Mouse (Mus musculus) heart, adult 18-20 months (tissue): ENCODE measurements around the gene Adam12. TPM values are rescaled to one million over a fixed set of nuclear protein-coding genes. Genes with fewer than 3 reads are reported as not detected.
"Not testable (repeated sequence)": the region's sequence is repeated elsewhere in the genome, so short reads cannot be mapped to it uniquely, and the experiment has no call there.

Source experiments
- DNase-seq, 2 experiments: peaks; one replicate each; pipeline ENCODE4 v3.0.0; 2021 to 2022; ENCODE audit warnings: mixed read lengths in 1 of 2
- total RNA-seq, 2 experiments: library from RNA; stranded (reverse); gene quantifications; 2 replicates each; pipeline ENCODE4 v1.2.3; 2021

Gene Adam12
- total RNA-seq, 2 experiments from 2014 or later, result 0.42 to 2.1 TPM

- DNase-seq, result no peak
Observed at GRCm38 (mm10) chr7:133933378-133933777, 298.6 kb downstream of the Adam12 start.

- no peak for DNase-seq
Observed at GRCm38 (mm10) chr7:133931481-133931880, 300.5 kb downstream of the Adam12 start.

GRCm38 (mm10) chr7:133928981-133929380 is 303.0 kb downstream of the Adam12 start:
- peak in 1 of 2 experiments; percentile 9 for DNase-seq

GRCm38 (mm10) chr7:133925771-133926170 is 306.2 kb downstream of the Adam12 start:
- DNase-seq, result peak in 1 of 2 experiments; percentile 15

DNA sequence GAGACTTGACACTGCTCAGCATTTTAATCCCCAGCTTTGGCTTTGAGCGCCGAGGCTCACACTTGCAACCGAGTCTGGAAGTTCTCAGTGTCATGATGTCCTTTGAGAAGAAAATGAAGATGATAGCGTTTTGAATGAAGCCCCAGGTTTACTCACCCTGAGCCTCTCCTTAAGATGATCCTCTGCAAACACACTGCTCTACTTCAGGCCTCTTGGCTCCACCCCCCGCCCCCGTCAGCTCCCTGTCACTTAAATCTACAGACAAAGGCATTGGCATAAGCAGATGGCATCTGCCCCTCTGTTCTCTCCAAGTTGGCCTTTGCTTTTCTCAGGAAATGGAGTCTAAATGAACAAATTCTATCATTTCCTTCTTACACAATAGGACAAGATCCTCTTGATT is 308.0 kb downstream of the Adam12 start:
- peak in 1 of 2 experiments; percentile 4 for DNase-seq

GRCm38 (mm10) chr7:133921291-133921690 is 310.7 kb downstream of the Adam12 start:
- DNase-seq, result no peak

GRCm38 (mm10) chr7:133920724-133921123 is 311.2 kb downstream of the Adam12 start:
- DNase-seq, result peak in 1 of 2 experiments; percentile 14

- peak; percentile 15 to 61 for DNase-seq
Observed at GRCm38 (mm10) chr7:133919918-133920317, 312.0 kb downstream of the Adam12 start.

- DNase-seq, result no peak
Observed at GRCm38 (mm10) chr7:133919306-133919705, 312.6 kb downstream of the Adam12 start.

- no peak for DNase-seq
Observed at GRCm38 (mm10) chr7:133916230-133916629, 315.7 kb downstream of the Adam12 start.

- DNase-seq, result no peak
Observed at GRCm38 (mm10) chr7:133911881-133912280, 320.1 kb downstream of the Adam12 start.

DNA sequence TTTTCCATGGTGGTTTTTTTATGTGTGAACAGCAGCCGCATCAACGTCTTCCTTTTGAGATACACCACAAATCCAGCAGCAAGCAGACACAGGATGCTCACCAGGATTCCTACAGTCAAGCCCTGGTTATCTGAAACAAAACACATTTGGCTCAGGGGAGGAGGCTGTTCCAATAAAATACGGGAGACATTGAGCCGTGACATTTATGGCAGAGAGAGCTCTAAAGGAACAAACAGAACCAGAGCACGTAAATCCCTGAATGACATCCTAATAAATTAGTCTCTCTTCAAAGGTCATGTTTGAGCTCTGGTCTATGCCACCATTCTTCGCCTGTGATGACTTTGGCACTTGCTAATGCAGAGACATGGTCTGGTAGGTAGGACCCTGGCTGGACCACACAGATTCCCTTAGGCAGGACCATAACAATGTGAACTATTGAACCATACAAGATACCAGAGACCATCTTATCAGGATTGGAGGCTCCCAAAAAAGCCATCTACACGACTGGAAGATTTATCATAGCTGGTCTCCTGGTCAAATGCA is 322.0 kb downstream of the Adam12 start:
- no peak for DNase-seq

- DNase-seq, result no peak
Observed at GRCm38 (mm10) chr7:133908966-133909365, 323.0 kb downstream of the Adam12 start.

DNA sequence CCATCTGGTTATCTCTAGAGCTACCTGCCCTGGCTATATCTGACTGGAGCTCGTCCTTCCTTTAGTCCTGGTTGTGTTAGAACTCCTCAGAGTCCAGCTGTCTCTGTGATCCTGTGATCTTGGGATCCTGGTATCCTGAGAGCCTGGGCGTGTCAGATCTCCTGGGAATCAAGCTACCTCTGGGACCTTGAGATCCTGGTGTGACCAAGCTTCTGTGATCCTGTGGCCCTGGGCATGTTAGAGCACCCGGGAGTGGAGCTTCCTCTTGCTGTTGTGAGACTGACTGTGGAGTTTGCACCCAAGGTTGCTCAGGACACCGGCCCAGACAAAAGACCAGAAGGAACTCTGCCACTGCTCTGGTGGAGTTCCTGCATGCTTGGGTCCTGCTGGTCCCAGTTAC is 332.6 kb downstream of the Adam12 start:
- DNase-seq, result no peak

GRCm38 (mm10) chr7:133891796-133892195 is 340.1 kb downstream of the Adam12 start:
- no peak for DNase-seq

DNA sequence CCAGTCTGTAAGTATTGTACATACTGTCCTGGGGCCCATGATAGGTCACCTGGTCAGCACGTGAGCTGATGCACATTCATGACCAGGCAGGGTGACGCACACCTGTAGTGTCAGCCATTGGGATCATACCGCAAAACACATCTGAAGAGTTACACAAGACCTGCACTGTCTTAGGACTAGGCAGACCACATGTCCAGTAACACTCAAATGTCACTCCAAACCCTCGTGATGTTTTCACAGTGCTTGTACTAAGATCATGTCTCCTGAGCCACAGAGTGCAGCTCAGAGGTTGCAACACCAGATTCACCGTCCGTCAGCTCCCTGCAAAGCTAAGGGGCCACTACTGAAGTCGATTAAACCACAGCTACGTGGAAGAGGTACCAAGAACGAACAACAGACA is 340.6 kb downstream of the Adam12 start:
- no peak for DNase-seq

GRCm38 (mm10) chr7:133889986-133890385 is 342.0 kb downstream of the Adam12 start:
- DNase-seq, result no peak

DNA sequence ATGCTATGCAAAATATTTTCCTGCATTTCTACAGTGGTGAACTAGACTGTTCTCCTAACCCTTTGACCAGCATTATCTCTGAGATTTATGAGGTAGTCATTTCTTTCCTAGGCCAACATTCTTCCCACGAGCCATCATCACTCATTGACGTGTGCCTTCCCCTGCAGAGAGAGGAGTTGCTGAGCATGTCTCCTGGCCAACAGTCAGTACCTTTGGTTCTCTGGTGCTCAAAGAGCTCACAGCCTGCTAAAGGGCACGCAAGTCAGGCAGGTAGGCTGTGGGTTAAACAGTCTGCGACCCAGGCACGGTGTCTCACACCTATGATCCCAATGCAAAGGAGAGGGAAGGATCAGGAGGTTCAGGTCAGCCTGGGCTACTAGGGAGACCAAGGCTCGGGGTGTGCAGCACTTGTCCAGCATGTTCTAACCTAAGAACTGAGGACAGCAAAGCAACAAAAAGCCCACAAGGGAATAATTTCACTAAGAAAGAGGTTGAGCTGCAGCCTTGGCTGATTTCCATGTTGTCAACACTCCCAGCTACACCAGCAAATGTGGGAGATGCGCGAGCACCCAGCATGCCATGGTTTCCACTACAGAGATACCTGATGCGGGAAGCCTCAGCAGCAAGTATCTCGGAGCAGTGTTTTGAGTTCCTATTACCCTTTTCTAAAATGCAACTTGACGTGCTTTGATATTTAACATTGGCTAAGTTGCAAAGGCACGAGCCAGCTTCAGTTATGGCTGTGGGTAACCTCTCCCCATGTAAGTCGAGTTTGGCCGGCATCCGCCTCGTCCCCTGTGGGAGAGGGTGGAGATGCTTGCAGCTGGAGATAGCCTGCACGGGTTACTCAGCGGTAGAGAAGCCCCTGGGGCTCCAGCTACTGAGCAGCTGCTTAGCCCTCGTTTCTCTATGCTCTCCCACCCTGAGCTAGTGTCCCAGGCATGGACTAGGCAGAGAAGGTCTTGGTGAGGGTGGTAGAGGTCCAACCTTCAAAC is 342.7 kb downstream of the Adam12 start:
- peak; percentile 63 to 73 for DNase-seq

DNA sequence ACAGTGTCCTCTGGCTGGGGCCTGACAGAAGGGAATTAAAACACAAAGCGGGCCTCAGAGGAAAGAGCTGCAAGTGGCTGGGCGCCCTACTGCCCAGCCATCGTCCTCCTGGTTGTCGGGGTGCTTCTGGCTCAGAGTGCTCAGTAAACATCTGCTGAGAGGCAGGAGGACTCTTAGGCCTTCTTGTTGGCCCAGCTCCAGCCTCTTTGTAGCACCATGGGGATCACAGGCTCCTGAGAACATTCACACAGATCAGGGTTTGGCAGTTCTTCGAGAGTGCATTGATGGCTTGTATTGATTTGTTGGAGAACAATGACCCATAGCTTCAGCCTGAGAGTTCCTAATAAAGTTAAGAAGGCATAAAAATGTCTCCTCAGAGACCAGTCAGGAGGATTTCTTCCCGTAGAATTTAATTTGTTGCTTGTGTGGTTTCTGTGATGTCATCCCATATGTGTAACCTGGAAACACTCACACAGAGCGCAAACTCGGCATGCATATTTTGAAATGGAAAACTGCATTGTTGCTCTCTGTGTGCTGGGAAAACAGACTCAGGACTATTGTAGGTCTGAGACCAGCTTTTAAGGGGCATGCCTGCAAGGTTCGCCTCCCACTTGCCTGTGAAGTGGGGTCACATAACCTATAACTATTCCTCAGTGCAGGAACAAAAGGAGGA is 347.1 kb downstream of the Adam12 start:
- DNase-seq, result not testable (repeated sequence)

- DNase-seq, result no peak
Observed at GRCm38 (mm10) chr7:133879761-133880160, 352.2 kb downstream of the Adam12 start.

DNA sequence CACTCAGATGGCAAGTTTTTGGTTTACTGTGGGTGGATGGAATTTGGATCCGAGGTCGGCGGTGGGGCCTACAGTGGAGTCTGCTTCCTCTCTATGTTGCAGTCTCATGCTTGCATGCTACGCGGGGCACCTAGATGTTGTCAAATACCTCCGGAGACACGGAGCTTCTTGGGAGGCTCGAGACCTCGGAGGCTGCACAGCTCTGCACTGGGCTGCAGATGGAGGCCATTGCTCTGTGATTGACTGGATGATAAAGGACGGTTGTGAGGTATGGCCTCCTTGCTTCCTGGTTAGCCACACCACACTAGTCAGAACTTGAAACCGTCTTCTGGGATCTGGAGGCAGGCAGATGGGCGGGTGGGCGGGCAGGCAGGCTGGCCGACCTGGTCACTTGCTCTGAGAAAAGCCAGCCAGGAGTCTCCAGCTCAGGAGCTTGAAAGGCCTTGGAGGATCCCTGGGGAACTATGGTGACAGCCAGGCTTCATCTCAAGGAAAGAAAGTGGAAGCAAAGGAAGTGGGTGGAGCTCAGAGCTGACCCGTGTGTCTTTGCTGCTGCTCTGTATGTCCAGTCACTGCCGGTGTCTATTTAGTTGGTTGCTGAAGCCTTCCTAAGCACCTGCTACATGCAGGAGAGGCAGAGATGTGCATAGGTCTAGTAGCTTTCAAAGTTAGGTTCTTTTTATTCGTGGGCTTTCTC is 355.2 kb downstream of the Adam12 start:
- no peak for DNase-seq

DNA sequence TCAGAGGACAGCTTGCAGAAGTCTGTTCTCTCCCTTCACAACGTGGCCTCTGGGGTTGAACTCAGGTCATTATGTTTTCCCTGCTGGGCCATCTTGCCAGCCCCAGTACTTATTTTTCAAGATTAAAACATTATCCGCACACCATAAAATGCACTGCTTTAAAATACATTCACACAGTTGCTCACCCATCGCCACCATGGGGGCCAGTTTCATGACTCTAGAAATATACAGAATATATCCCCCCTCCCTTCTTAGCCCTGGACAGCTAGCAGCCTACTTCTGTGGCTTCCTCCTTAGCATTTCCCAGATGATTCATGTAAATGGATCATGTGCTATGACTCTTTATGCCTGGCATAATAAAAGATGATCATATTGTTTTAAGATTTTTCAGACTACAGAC is 355.8 kb downstream of the Adam12 start:
- no peak for DNase-seq
